Mouse (Mus musculus): ENCODE measurements around the gene Rreb1. TPM values are rescaled to one million over a fixed set of nuclear protein-coding genes. Genes with fewer than 3 reads are reported as not detected.

Rreb1 gene
- polyA plus RNA-seq, 1 experiment from 2014 or later: 6.1 TPM

- no peak overlapping the region for H3K4me3 ChIP-seq
- H3K9me3 ChIP-seq (replicated peaks): no peaks in the 10 kb centered on the region
- H3K9ac ChIP-seq: no peak overlapping the region
- no peaks in the 10 kb centered on the region for H3K27me3 ChIP-seq
- no peak overlapping the region for H3K4me2 ChIP-seq (replicated peaks)
- H3K36me3 ChIP-seq: 0 out of 2 replicates have a peak, but pooled peaks cover 6% of the 10 kb centered on the region
- ATAC-seq (ENCODE audit: low FRiP score): no peak
- 89% methylated on average over 15 of the region's 15 CpGs for WGBS
- H3K27ac ChIP-seq: no peak overlapping the region
- H3K4me1 ChIP-seq: no peaks in the 10 kb centered on the region
These were observed 140.4 kb downstream of the Rreb1 start for GRCm38 (mm10) chr13:37918336-37919261.

- H3K4me1 ChIP-seq: no peaks in the 10 kb centered on the region
- WGBS: 96% methylated on average over 3 of the region's 3 CpGs
- H3K27ac ChIP-seq: no peak overlapping the region
- H3K4me3 ChIP-seq: no peak overlapping the region
- H3K27me3 ChIP-seq: no peaks in the 10 kb centered on the region
- H3K9me3 ChIP-seq (replicated peaks): no peaks in the 10 kb centered on the region
- no peak overlapping the region for H3K4me2 ChIP-seq (replicated peaks)
- H3K9ac ChIP-seq: no peak overlapping the region
- no peak for ATAC-seq (ENCODE audit: low FRiP score)
- 0 out of 2 replicates have a peak, but pooled peaks cover 6% of the 10 kb centered on the region for H3K36me3 ChIP-seq
These were observed 141.6 kb downstream of the Rreb1 start for GRCm38 (mm10) chr13:37919711-37920277.

- Histone ChIP-seq H3K4me2 (replicated peaks) (no peak overlapping the region), H3K27ac (no peak overlapping the region), H3K4me1 (no peaks in the 10 kb centered on the region), H3K9ac (no peak overlapping the region), H3K4me3 (no peak overlapping the region), H3K36me3 (0 out of 2 replicates have a peak, but pooled peaks cover 6% of the 10 kb centered on the region), H3K9me3 (replicated peaks) (no peaks in the 10 kb centered on the region), H3K27me3 (no peaks in the 10 kb centered on the region)
- 30% methylated on average over 2 of the region's 2 CpGs for whole genome bisulfite sequencing
- ATAC-seq (ENCODE audit: low FRiP score): no peak
These were observed 142.5 kb downstream of the Rreb1 start for GRCm38 (mm10) chr13:37920727-37921126.

GRCm38 (mm10) chr13:37923091-37923490 is 144.9 kb downstream of the Rreb1 start:
- no peaks in the 10 kb centered on the region for H3K27me3 ChIP-seq
- no peak overlapping the region for H3K9ac ChIP-seq
- H3K9me3 ChIP-seq (replicated peaks): no peaks in the 10 kb centered on the region
- ATAC-seq (ENCODE audit: low FRiP score): no peak
- no peaks in the 10 kb centered on the region for H3K4me1 ChIP-seq
- H3K4me3 ChIP-seq: no peak overlapping the region
- H3K4me2 ChIP-seq (replicated peaks): no peak overlapping the region
- no peaks in the 10 kb centered on the region for H3K36me3 ChIP-seq
- no peak overlapping the region for H3K27ac ChIP-seq
- 85% methylated on average over 4 of the region's 4 CpGs for WGBS

- 84% methylated on average over 10 of the region's 10 CpGs for WGBS
- Histone ChIP-seq H3K4me1 (no peaks in the 10 kb centered on the region), H3K27me3 (no peaks in the 10 kb centered on the region), H3K27ac (no peak overlapping the region), H3K9ac (no peak overlapping the region), H3K36me3 (no peaks in the 10 kb centered on the region), H3K9me3 (replicated peaks) (no peaks in the 10 kb centered on the region), H3K4me3 (no peak overlapping the region), H3K4me2 (replicated peaks) (no peak overlapping the region)
- ATAC-seq (ENCODE audit: low FRiP score): no peak
These were observed 145.7 kb downstream of the Rreb1 start for GRCm38 (mm10) chr13:37923643-37924460.

GRCm38 (mm10) chr13:37924461-37924948 is 146.3 kb downstream of the Rreb1 start:
- Histone ChIP-seq H3K9ac (no peak overlapping the region), H3K4me1 (no peaks in the 10 kb centered on the region), H3K27ac (no peak overlapping the region), H3K4me2 (replicated peaks) (no peak overlapping the region), H3K4me3 (no peak overlapping the region), H3K27me3 (no peaks in the 10 kb centered on the region), H3K36me3 (no peaks in the 10 kb centered on the region), H3K9me3 (replicated peaks) (no peaks in the 10 kb centered on the region)
- 75% methylated on average over 4 of the region's 4 CpGs for WGBS
- no peak for ATAC-seq (ENCODE audit: low FRiP score)

- ATAC-seq (ENCODE audit: low FRiP score): no peak
- 86% methylated on average over 3 of the region's 3 CpGs for WGBS
- Histone ChIP-seq H3K4me1 (peaks cover 2% of the 10 kb centered on the region), H3K4me2 (replicated peaks) (no peak overlapping the region), H3K9me3 (replicated peaks) (no peaks in the 10 kb centered on the region), H3K27me3 (no peaks in the 10 kb centered on the region), H3K36me3 (peaks cover 16% of the 10 kb centered on the region; the same call in 1 of the 2 replicates), H3K4me3 (no peak overlapping the region), H3K9ac (no peak overlapping the region), H3K27ac (no peak overlapping the region)
These were observed 148.2 kb downstream of the Rreb1 start for GRCm38 (mm10) chr13:37926394-37926793.

GRCm38 (mm10) chr13:37929532-37929931 is 151.3 kb downstream of the Rreb1 start:
- WGBS: 96% methylated on average over 17 of the region's 17 CpGs
- ATAC-seq (ENCODE audit: low FRiP score): no peak
- H3K4me1 ChIP-seq: peaks cover 5% of the 10 kb centered on the region
- no peaks in the 10 kb centered on the region for H3K9me3 ChIP-seq (replicated peaks)
- no peaks in the 10 kb centered on the region for H3K27me3 ChIP-seq
- H3K4me2 ChIP-seq (replicated peaks): no peak overlapping the region
- H3K9ac ChIP-seq: no peak overlapping the region
- no peak overlapping the region for H3K4me3 ChIP-seq
- H3K36me3 ChIP-seq: peaks cover 22% of the 10 kb centered on the region; the same call in 1 of the 2 replicates
- no peak overlapping the region for H3K27ac ChIP-seq

- Histone ChIP-seq H3K36me3 (peaks cover 22% of the 10 kb centered on the region; the same call in 1 of the 2 replicates), H3K9ac (no peak overlapping the region), H3K4me1 (peaks cover 5% of the 10 kb centered on the region), H3K27me3 (no peaks in the 10 kb centered on the region), H3K4me3 (no peak overlapping the region), H3K27ac (no peak overlapping the region), H3K9me3 (replicated peaks) (no peaks in the 10 kb centered on the region), H3K4me2 (replicated peaks) (no peak overlapping the region)
- WGBS: 90% methylated on average over 13 of the region's 13 CpGs
- no peak for ATAC-seq (ENCODE audit: low FRiP score)
These were observed 151.9 kb downstream of the Rreb1 start for GRCm38 (mm10) chr13:37930091-37930490.

GRCm38 (mm10) chr13:37930621-37931020 is 152.4 kb downstream of the Rreb1 start:
- Histone ChIP-seq H3K27ac (no peak overlapping the region), H3K27me3 (no peaks in the 10 kb centered on the region), H3K9me3 (replicated peaks) (no peaks in the 10 kb centered on the region), H3K4me1 (peaks cover 5% of the 10 kb centered on the region), H3K4me2 (replicated peaks) (no peak overlapping the region), H3K9ac (no peak overlapping the region), H3K36me3 (peaks cover 22% of the 10 kb centered on the region; the same call in 1 of the 2 replicates), H3K4me3 (no peak overlapping the region)
- 93% methylated on average over 23 of the region's 23 CpGs for WGBS
- no peak for ATAC-seq (ENCODE audit: low FRiP score)

- no peaks in the 10 kb centered on the region for H3K27me3 ChIP-seq
- no peak overlapping the region for H3K9ac ChIP-seq
- no peak overlapping the region for H3K4me2 ChIP-seq (replicated peaks)
- H3K4me1 ChIP-seq: peaks cover 5% of the 10 kb centered on the region
- no peaks in the 10 kb centered on the region for H3K9me3 ChIP-seq (replicated peaks)
- H3K27ac ChIP-seq: no peak overlapping the region
- H3K36me3 ChIP-seq: peaks cover 24% of the 10 kb centered on the region
- no peak overlapping the region for H3K4me3 ChIP-seq
- 77% methylated on average over 27 of the region's 27 CpGs for WGBS
- no peak for ATAC-seq (ENCODE audit: low FRiP score)
These were observed 153.2 kb downstream of the Rreb1 start for GRCm38 (mm10) chr13:37931210-37931922.
